Mouse (Mus musculus): ENCODE data around the gene Cpxm2. TPM values are rescaled to one million over a fixed set of nuclear protein-coding genes. Genes with fewer than 3 reads are reported as not detected.

Gene Cpxm2
- not detected for polyA plus RNA-seq (2012; fragmentation: generic; extraction: Trizol)

DNA sequence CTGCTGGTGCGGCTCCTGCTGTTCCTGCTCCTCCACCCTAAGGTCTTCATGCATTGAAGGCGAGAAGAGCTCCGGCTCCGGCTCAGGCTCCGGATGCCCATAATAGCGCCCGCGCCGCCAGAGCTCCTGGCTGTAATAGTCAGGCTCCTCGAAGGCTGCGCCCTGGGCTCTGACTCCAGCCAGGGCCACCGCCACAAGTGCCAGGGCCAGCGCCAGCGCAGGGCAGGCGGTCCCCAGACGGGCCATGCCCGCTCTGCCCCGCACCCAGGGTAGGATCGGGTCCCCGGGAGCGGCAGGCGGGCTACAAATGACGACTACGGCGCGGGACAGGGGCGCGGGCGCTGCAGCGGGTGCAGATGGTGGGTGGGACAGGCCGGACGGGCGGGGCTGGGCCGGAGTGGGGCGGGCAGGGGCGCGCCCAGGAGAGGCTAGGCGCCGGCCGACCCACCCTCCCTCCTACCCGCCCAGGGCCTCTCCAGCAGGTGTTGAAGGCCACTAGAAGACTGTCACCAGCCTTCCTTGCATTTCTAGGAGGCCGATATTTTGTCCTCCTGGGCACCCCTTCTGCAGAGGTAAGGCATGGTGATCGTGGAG is at the start of gene Cpxm2:
Cpxm2 (minus strand) TSS at position 372 of the 594 bp plus-strand sequence.

Other genes with a start within 250 kb of the Cpxm2 start
- not detected for gene Gpr26, start 188.3 kb downstream of the Cpxm2 start, polyA plus RNA-seq (2012; fragmentation: generic; extraction: Trizol)
- 1 to 10 TPM; 1.9 to 3.6 TPM for gene Chst15, start 162.5 kb upstream of the Cpxm2 start, polyA plus RNA-seq (2012; fragmentation: generic; extraction: Trizol)